Comparison of ENCODE assay signal across 8 mouse cellular contexts in genomic region chr1:58973366-58974221, GRCm38 (mm10). TPM values are rescaled to one million over a fixed set of nuclear protein-coding genes. Genes with fewer than 3 reads are reported as not detected.
DNase-seq lines count a peak whose midpoint lies in the region; ATAC-seq lines count a peak whose summit lies in the region.

Gene Trak2, minus strand, starts transcription at chr1:58973430.
Gene Stradb, plus strand, starts transcription at chr1:58973522.

- no peaks in the 10 kb centered on the region for H3K27me3 ChIP-seq in hindbrain, embryonic 12.5 days

- peak within 1 kb of the TSS; percentile 89 for H3K27ac ChIP-seq in hindbrain, embryonic 12.5 days

- H3K4me1 ChIP-seq in hindbrain, embryonic 12.5 days, result peaks cover 33% of the 10 kb centered on the region

- H3K4me3 ChIP-seq in hindbrain, embryonic 12.5 days, result peak within 1 kb of the TSS; percentile 84

- DNase-seq in Muller cell, postnatal 12 days (ENCODE audit: inconsistent ontology term), result peak; percentile 97
- DNase-seq in cerebellum, adult 9-11 months, result peak; percentile 96
- DNase-seq in frontal cortex, postnatal 10 days (ENCODE audit: low spot score in 2 of 2), result peak; percentile 94 to 95
- peak; percentile 91 to 96 for DNase-seq in layer of hippocampus, postnatal 14 days (ENCODE audit: low spot score in 2 of 2)
- DNase-seq in lung, postnatal 14 days, result peak; percentile 94
- DNase-seq in retina, adult 2 months (ENCODE audit: low read depth, low spot score), result peak; percentile 86
- peak; percentile 94 to 98 for DNase-seq in thymus, postnatal 36 days

- peak; percentile 97 for ATAC-seq in hindbrain, embryonic 12.5 days (ENCODE audit: low FRiP score)

- no peaks in the 10 kb centered on the region for H3K9me3 ChIP-seq in hindbrain, embryonic 12.5 days (replicated peaks)

- peak within 1 kb of the TSS; percentile 90 for H3K9ac ChIP-seq in hindbrain, embryonic 12.5 days

- peaks cover 5% of the 10 kb centered on the region; the same call in 1 of the 2 replicates for H3K36me3 ChIP-seq in hindbrain, embryonic 12.5 days

- H3K4me2 ChIP-seq in hindbrain, embryonic 12.5 days (replicated peaks), result peak within 1 kb of the TSS; percentile 70

- WGBS in hindbrain, embryonic 12.5 days, result under 1% methylated on average over 69 of the region's 69 CpGs

RNA-seq across cellular contexts. Expression of gene Trak2, which starts in this region (rescaled TPM):
- polyA plus RNA-seq in hindbrain, embryonic 12.5 days (2016; fragmentation: Nextera tagmentation; extraction: Ambion mirVana), result 19.4 and 23.6 TPM in 2 replicates
- total RNA-seq in layer of hippocampus, postnatal 14 days (2021), result 100 to 1,000 TPM; 201 to 209 TPM

RNA-seq across cellular contexts. Expression of gene Stradb, which starts in this region (rescaled TPM):
- polyA plus RNA-seq in hindbrain, embryonic 12.5 days (2016; fragmentation: Nextera tagmentation; extraction: Ambion mirVana), result 45.1 and 45.8 TPM in 2 replicates
- total RNA-seq in layer of hippocampus, postnatal 14 days (2021), result 10 to 100 TPM; 49.3 to 60.8 TPM

Comparison
In these comparisons a context has a peak if more than half of its experiments do, and no peak if none do; other contexts are left out.
1. Peak in every context shown above with its lines: DNase-seq, ATAC-seq, H3K4me3 ChIP-seq and H3K27ac ChIP-seq.